Mouse (Mus musculus) frontal cortex, postnatal 36 days (tissue): Measurements from ENCODE around the gene P4htm.
A peak's percentile ranks its signal among the peaks of the same experiment; 100 is the strongest.
"Not testable (repeated sequence)": the region's sequence is repeated elsewhere in the genome, so short reads cannot be mapped to it uniquely, and the experiment has no call there.

Experiments
- DNase-seq, 2 experiments: peaks; one replicate each; pipeline ENCODE4 v3.0.0; 2022; ENCODE audit warnings: low spot score in 2 of 2

Gene P4htm

GRCm38 (mm10) chr9:108596998-108597764 is at the start of gene P4htm:
Gene P4htm (minus strand): TSS chr9:108597667.
- peak; percentile 79 to 84 for DNase-seq

GRCm38 (mm10) chr9:108639825-108640224 is 42.4 kb upstream of the P4htm start:
- DNase-seq = no peak

GRCm38 (mm10) chr9:108635415-108635814 is 37.9 kb upstream of the P4htm start:
- DNase-seq = no peak

- DNase-seq = peak in 1 of 2 experiments; percentile 17
These were observed 36.4 kb upstream of the P4htm start for GRCm38 (mm10) chr9:108633846-108634245.

- no peak for DNase-seq
These were observed 34.9 kb upstream of the P4htm start for GRCm38 (mm10) chr9:108632375-108632774.

- no peak for DNase-seq
These were observed 34.3 kb upstream of the P4htm start for GRCm38 (mm10) chr9:108631631-108632256.

- no peak for DNase-seq
These were observed 33.2 kb upstream of the P4htm start for GRCm38 (mm10) chr9:108630683-108631082.

- no peak for DNase-seq
These were observed 30.7 kb upstream of the P4htm start for GRCm38 (mm10) chr9:108628141-108628540.

- no peak for DNase-seq
These were observed 29.0 kb upstream of the P4htm start for GRCm38 (mm10) chr9:108626498-108626897.

- DNase-seq = no peak
These were observed 19.8 kb upstream of the P4htm start for GRCm38 (mm10) chr9:108617301-108617700.

GRCm38 (mm10) chr9:108611488-108611887 is 14.0 kb upstream of the P4htm start:
- peak; percentile 42 to 61 for DNase-seq

- DNase-seq = no peak
These were observed 11.4 kb upstream of the P4htm start for GRCm38 (mm10) chr9:108608889-108609288.

- DNase-seq = not testable (repeated sequence)
These were observed 10.5 kb upstream of the P4htm start for GRCm38 (mm10) chr9:108607929-108608328.

- no peak for DNase-seq
These were observed 4.5 kb upstream of the P4htm start for GRCm38 (mm10) chr9:108601986-108602385.

GRCm38 (mm10) chr9:108600011-108600410 is 2.5 kb upstream of the P4htm start:
- DNase-seq = no peak

- no peak for DNase-seq
These were observed 1.6 kb upstream of the P4htm start for GRCm38 (mm10) chr9:108599021-108599566.

- no peak for DNase-seq
These were observed 3.1 kb downstream of the P4htm start for GRCm38 (mm10) chr9:108594354-108594753.

- DNase-seq = no peak
These were observed 6.0 kb downstream of the P4htm start for GRCm38 (mm10) chr9:108591462-108591861.

GRCm38 (mm10) chr9:108589229-108589628 is 8.2 kb downstream of the P4htm start:
- DNase-seq = no peak

GRCm38 (mm10) chr9:108587571-108588180 is 9.8 kb downstream of the P4htm start:
- peak; percentile 83 to 92 for DNase-seq

- no peak for DNase-seq
These were observed 18.1 kb downstream of the P4htm start for GRCm38 (mm10) chr9:108579344-108579690.

- peak; percentile 80 to 91 for DNase-seq
These were observed 18.7 kb downstream of the P4htm start, which contains the start of gene Wdr6 for GRCm38 (mm10) chr9:108578545-108579343. Gene Wdr6 (minus strand): TSS chr9:108578739.
